Mouse (Mus musculus) ES-E14 (cell line): Measurements from ENCODE around the gene Atoh8.

Experiments used
- CHD2 ChIP-seq: IDR thresholded peaks from 2 replicates; pipeline ENCODE4 v1.6.1; 2014; ENCODE audit warnings: mild to moderate bottlenecking, low read depth, low read length, inconsistent platforms
- HCFC1 ChIP-seq: IDR thresholded peaks from 2 replicates; pipeline ENCODE4 v1.6.1; 2012; ENCODE audit warnings: low read length, inconsistent platforms, borderline replicate concordance; ENCODE audit not compliant: insufficient read depth
- MAFK ChIP-seq: IDR thresholded peaks from 2 replicates; pipeline ENCODE4 v1.6.1; 2014; ENCODE audit warnings: mild to moderate bottlenecking, low read depth, low read length, inconsistent platforms; ENCODE audit not compliant: insufficient read depth
- ZNF384 ChIP-seq: IDR thresholded peaks from 2 replicates; pipeline ENCODE4 v1.6.1; 2012; ENCODE audit warnings: low read depth, low read length, inconsistent platforms

- TF ChIP-seq HCFC1 (no peak), ZNF384 (no peak), CHD2 (no peak), MAFK (no peak)
Observed at GRCm38 (mm10) chr6:72208406-72209045, 26.9 kb downstream of the Atoh8 start.
